Comparison of ENCODE assay signal across 6 mouse cellular contexts in the genomic region with DNA sequence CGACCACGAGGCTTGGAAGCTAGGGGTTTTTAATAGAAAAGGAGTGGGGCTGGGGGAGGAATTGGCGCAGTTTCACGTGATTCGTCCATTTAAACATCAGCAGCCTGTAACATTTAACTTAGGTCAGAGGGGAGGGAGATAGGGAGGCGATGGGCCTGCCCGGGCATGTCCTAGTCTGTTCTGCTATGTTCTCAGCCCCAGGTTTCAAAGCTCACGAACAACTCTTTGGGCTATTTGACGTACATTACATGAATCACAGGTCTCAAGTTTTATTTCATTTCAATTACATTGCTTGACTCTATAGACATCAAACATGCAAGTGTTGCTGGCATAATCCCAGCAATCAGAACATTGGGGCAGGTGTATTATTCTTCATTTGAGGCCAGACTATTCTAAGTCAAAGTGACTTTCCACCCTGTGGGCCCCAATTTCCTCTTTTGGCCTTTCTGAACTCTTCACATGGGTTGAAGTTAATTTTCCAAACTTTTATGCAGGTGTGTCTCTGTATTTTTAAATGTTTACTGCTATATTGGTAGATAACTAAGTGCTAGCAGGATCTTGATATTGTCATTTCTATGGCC. TPM values are rescaled to one million over a fixed set of nuclear protein-coding genes. Genes with fewer than 3 reads are reported as not detected.
"Had no signal": no experiment of that assay in that cellular context is flagged by ENCODE, and none has a peak within 500 bp of the region (broad histone marks: within the 10 kb centered on the region; RNA-seq: fewer than 3 reads in every experiment).

No protein-coding gene starts in this region.

RNA-seq across cellular contexts. Expression of gene Zfp981, which starts 4.0 kb away (rescaled TPM):
- total RNA-seq: left cerebral cortex, adult 2 months; liver, adult 2 months had no signal
- polyA plus RNA-seq: heart, embryonic 13.5 days; intestine, embryonic 15.5 days; intestine, postnatal 0 days; kidney, embryonic 14.5 days; liver, adult 2 months had no signal
